ENCODE assay signal across 10 mouse cellular contexts in genomic region chr6:89000359-89000758, GRCm38 (mm10).
DNase-seq lines count a peak whose midpoint lies in the region; ATAC-seq and TF ChIP-seq lines count a peak whose summit lies in the region.
"Had no signal": no experiment of that assay in that cellular context is flagged by ENCODE, and none has a peak within 500 bp of the region (broad histone marks: within the 10 kb centered on the region; RNA-seq: fewer than 3 reads in every experiment).

No protein-coding gene starts in this region.

- no peak overlapping the region for H3K4me3 ChIP-seq in kidney, adult 2 months (ENCODE audit: insufficient read depth, low read depth, low read length)
- no peak overlapping the region for H3K4me3 ChIP-seq in kidney, embryonic 14.5 days (ENCODE audit: low read length)
- H3K4me3 ChIP-seq in hindbrain, embryonic 13.5 days: no peak overlapping the region
- no peak overlapping the region for H3K4me3 ChIP-seq in lung, embryonic 14.5 days (ENCODE audit: low read depth, low read length)
- no peak overlapping the region for H3K4me3 ChIP-seq in forebrain, embryonic 14.5 days (ENCODE audit: low read depth, low read length)

- H3K36me3 ChIP-seq in kidney, adult 2 months (ENCODE audit: control insufficient read depth, insufficient read depth, low read length): no peaks in the 10 kb centered on the region
- H3K36me3 ChIP-seq in kidney, embryonic 14.5 days (ENCODE audit: control insufficient read depth, insufficient read depth, low read length): no peaks in the 10 kb centered on the region
- no peaks in the 10 kb centered on the region for H3K36me3 ChIP-seq in hindbrain, embryonic 13.5 days
- H3K36me3 ChIP-seq in lung, embryonic 14.5 days (ENCODE audit: insufficient read depth): no peaks in the 10 kb centered on the region
- H3K36me3 ChIP-seq in forebrain, embryonic 14.5 days (ENCODE audit: control insufficient read depth, insufficient read depth, low read length): no peaks in the 10 kb centered on the region

- H3K27ac ChIP-seq in kidney, adult 2 months (ENCODE audit: insufficient read depth, low read depth, low read length): no peak overlapping the region
- no peak overlapping the region for H3K27ac ChIP-seq in kidney, embryonic 14.5 days (ENCODE audit: low read depth, low read length)
- H3K27ac ChIP-seq in hindbrain, embryonic 13.5 days: no peak overlapping the region
- H3K27ac ChIP-seq in lung, embryonic 14.5 days (ENCODE audit: low read depth): no peak overlapping the region
- no peak overlapping the region for H3K27ac ChIP-seq in forebrain, embryonic 14.5 days (ENCODE audit: low read depth, low read length)

- H3K4me2 ChIP-seq in kidney, embryonic 14.5 days (replicated peaks; ENCODE audit: low read depth, low read length): no peak overlapping the region; the same call in 1 of the 2 replicates
- H3K4me2 ChIP-seq in hindbrain, embryonic 13.5 days: peak overlapping the region; percentile 8
- peak overlapping the region; percentile 39 for H3K4me2 ChIP-seq in lung, embryonic 14.5 days
- no peak overlapping the region for H3K4me2 ChIP-seq in forebrain, embryonic 14.5 days (ENCODE audit: low read length)

- DNase-seq in kidney, adult 2 months: peak; percentile 33
- DNase-seq in lung, embryonic 14.5 days: peak; percentile 23
- DNase-seq in skeletal muscle tissue, adult 2 months (ENCODE audit: low read depth, low spot score): peak; percentile 21
- DNase-seq in forebrain, embryonic 14.5 days (ENCODE audit: low spot score): no peak
- DNase-seq: cerebellum, adult 9-10 months had no signal

- 17% methylated on average over 14 of the region's 14 CpGs for WGBS in kidney, adult 2 months
- 22% methylated on average over 14 of the region's 14 CpGs for WGBS in kidney, embryonic 14.5 days
- WGBS in hindbrain, embryonic 13.5 days: 12% methylated on average over 14 of the region's 14 CpGs
- 19% methylated on average over 14 of the region's 14 CpGs for WGBS in lung, embryonic 14.5 days
- WGBS in forebrain, embryonic 14.5 days: 16% methylated on average over 14 of the region's 14 CpGs

- no peaks in the 10 kb centered on the region for H3K4me1 ChIP-seq in kidney, adult 2 months (ENCODE audit: control insufficient read depth, insufficient read depth, low read length)
- H3K4me1 ChIP-seq in kidney, embryonic 14.5 days (ENCODE audit: control insufficient read depth, insufficient read depth, low read length): 0 out of 2 replicates have a peak, but pooled peaks cover 3% of the 10 kb centered on the region
- peaks cover 18% of the 10 kb centered on the region for H3K4me1 ChIP-seq in hindbrain, embryonic 13.5 days (replicated peaks)
- peaks cover 7% of the 10 kb centered on the region; the same call in 1 of the 2 replicates for H3K4me1 ChIP-seq in lung, embryonic 14.5 days (ENCODE audit: insufficient read depth)
- peaks cover 2% of the 10 kb centered on the region; the same call in 1 of the 2 replicates for H3K4me1 ChIP-seq in forebrain, embryonic 14.5 days (ENCODE audit: control insufficient read depth, insufficient read depth, low read length)

- no peak for TF ChIP-seq CTCF in kidney, adult 2 months (conservative IDR thresholded peaks at IDR 0.05; ENCODE audit: insufficient read depth, insufficient read length, low read depth, low read length)
- no peak for TF ChIP-seq CTCF in lung, embryonic 14.5 days (IDR thresholded peaks at IDR 0.05; ENCODE audit: low read depth)

- H3K9ac ChIP-seq in kidney, embryonic 14.5 days (ENCODE audit: low read depth, low read length): no peak overlapping the region
- no peak overlapping the region for H3K9ac ChIP-seq in hindbrain, embryonic 13.5 days
- H3K9ac ChIP-seq in lung, embryonic 14.5 days: no peak overlapping the region
- H3K9ac ChIP-seq in forebrain, embryonic 14.5 days (ENCODE audit: low read length): no peak overlapping the region

- no peaks in the 10 kb centered on the region for H3K9me3 ChIP-seq in kidney, embryonic 14.5 days (ENCODE audit: control insufficient read depth, low read length)
- no peaks in the 10 kb centered on the region for H3K9me3 ChIP-seq in hindbrain, embryonic 13.5 days
- H3K9me3 ChIP-seq in lung, embryonic 14.5 days (ENCODE audit: low read depth, low read length): no peaks in the 10 kb centered on the region
- H3K9me3 ChIP-seq in forebrain, embryonic 14.5 days (replicated peaks; ENCODE audit: control insufficient read depth, low read length): no peaks in the 10 kb centered on the region

- H3K27me3 ChIP-seq in kidney, adult 2 months (replicated peaks; ENCODE audit: control insufficient read depth, insufficient read depth, low read length): no peaks in the 10 kb centered on the region
- no peaks in the 10 kb centered on the region for H3K27me3 ChIP-seq in kidney, embryonic 14.5 days (ENCODE audit: control insufficient read depth, insufficient read depth, low read length)
- H3K27me3 ChIP-seq in hindbrain, embryonic 13.5 days: peaks cover 18% of the 10 kb centered on the region
- H3K27me3 ChIP-seq in lung, embryonic 14.5 days (ENCODE audit: insufficient read depth, low read length): no peaks in the 10 kb centered on the region
- H3K27me3 ChIP-seq in forebrain, embryonic 14.5 days (replicated peaks; ENCODE audit: control insufficient read depth, insufficient read depth, low read length): no peaks in the 10 kb centered on the region
- H3K27me3 ChIP-seq: Patski had no signal

- ATAC-seq in kidney, embryonic 14.5 days (ENCODE audit: low FRiP score, low TSS enrichment): no peak
- ATAC-seq in hindbrain, embryonic 13.5 days (ENCODE audit: low FRiP score): no peak
- ATAC-seq in lung, embryonic 14.5 days (ENCODE audit: insufficient read depth): no peak
- ATAC-seq in forebrain, embryonic 14.5 days: no peak
- ATAC-seq in granulocyte monocyte progenitor cell, adult 5-6 weeks (replicated peaks; ENCODE audit: poor library complexity, severe bottlenecking): no peak
- no peak for ATAC-seq in erythroblast, adult 5-6 weeks (replicated peaks; ENCODE audit: low FRiP score, poor library complexity, severe bottlenecking)
- ATAC-seq: Patski had no signal

- TF ChIP-seq POLR2A in kidney, adult 2 months (IDR thresholded peaks at IDR 0.05; ENCODE audit: low read depth, low read length): no peak

Comparison
In these comparisons a context has a peak if more than half of its experiments do, and no peak if none do; other contexts are left out.
1. H3K4me2 ChIP-seq: peak in hindbrain, embryonic 13.5 days (single experiment) and lung, embryonic 14.5 days (single experiment); none in kidney, embryonic 14.5 days (single experiment) and forebrain, embryonic 14.5 days (single experiment).